Mouse (Mus musculus): ENCODE results near the gene Cox4i2. TPM values are rescaled to one million over a fixed set of nuclear protein-coding genes. Genes with fewer than 3 reads are reported as not detected.
A peak's percentile ranks its signal among the peaks of the same experiment; 100 is the strongest.

Cox4i2 gene
- polyA plus RNA-seq, 1 experiment from 2014 or later, result 5.8 TPM

DNA sequence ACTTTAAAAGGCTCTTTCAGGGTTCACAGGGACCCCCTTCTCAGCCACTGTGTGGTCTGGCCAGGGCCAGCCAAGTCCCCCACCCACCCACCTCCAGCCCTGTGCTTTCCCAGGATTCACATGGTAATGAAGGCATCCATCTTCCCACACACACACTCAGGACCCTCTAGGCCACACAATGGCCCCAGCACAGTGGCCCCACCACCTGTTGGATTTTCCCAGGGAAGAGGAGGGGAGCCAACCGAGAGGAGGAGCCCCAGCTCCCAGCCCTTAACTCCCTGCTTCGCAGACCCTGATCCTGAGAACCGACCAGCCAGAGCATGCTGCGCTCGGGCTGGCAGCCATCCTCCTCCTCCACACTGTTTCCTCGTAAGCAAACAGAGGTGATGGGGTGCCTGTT is 35.9 kb upstream of the Cox4i2 start:
- H3K9ac ChIP-seq, result no peak overlapping the region
- H3K36me3 ChIP-seq (replicated peaks; ENCODE audit: control insufficient read depth, insufficient read depth), result no peaks in the 10 kb centered on the region
- H3K27ac ChIP-seq, result peak overlapping the region; percentile 67
- H3K4me2 ChIP-seq (replicated peaks), result no peak overlapping the region; the same call in 1 of the 2 replicates
- ATAC-seq (ENCODE audit: low FRiP score) (peak; percentile 88), DNase-seq (ENCODE audit: low spot score) (no peak)
- 10% methylated on average over 6 of the region's 6 CpGs for WGBS
- 0 out of 2 replicates have a peak, but pooled peaks cover 10% of the 10 kb centered on the region for H3K4me1 ChIP-seq (replicated peaks; ENCODE audit: control insufficient read depth, insufficient read depth, low read length)
- no peak overlapping the region for H3K4me3 ChIP-seq (replicated peaks; ENCODE audit: low read length)
- no peaks in the 10 kb centered on the region for H3K9me3 ChIP-seq (ENCODE audit: control insufficient read depth, low read length)
- no peaks in the 10 kb centered on the region for H3K27me3 ChIP-seq (ENCODE audit: control insufficient read depth, insufficient read depth, low read length)

DNA sequence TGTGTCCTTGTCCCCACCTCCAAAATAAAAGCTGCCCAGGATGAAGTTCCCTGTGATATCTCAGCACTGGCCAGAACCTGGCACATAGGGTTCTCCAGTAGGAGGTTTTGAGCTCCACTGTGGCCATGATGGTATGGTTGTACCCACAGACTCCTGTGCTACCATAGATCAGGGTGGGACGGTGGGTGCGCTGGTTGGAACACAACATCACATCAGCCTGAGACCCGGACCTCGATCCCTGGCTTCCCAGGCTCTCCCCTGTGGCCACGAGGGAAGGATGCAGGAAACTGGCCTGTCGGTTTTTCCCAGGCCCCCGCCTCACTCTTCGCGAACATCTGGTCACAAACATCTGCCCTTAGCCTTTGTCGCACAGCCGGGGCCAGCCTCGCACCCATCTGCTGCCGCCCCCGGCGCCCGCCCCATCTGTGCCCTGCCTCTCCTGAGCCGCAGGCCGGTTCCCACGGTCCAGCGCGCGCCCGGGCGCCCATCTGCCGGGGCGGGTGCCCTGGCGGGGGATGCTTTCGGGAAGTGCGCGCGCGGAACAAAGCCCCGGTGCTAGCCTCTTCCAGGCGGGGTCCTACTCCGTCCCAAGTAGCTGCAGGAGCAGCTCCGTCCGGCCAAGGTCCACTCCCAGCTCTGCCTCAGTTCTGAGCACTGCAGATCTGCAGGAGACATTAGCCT is 30.2 kb upstream of the Cox4i2 start:
- 2% methylated on average over 37 of the region's 37 CpGs for WGBS
- H3K4me2 ChIP-seq (replicated peaks), result peak overlapping the region; percentile 59
- peak overlapping the region; percentile 24 for H3K4me3 ChIP-seq (replicated peaks; ENCODE audit: low read length)
- H3K9ac ChIP-seq, result peak overlapping the region; percentile 46
- ATAC-seq (ENCODE audit: low FRiP score) (peak; percentile 77), DNase-seq (ENCODE audit: low spot score) (no peak)
- H3K9me3 ChIP-seq (ENCODE audit: control insufficient read depth, low read length), result no peaks in the 10 kb centered on the region
- H3K27me3 ChIP-seq (ENCODE audit: control insufficient read depth, insufficient read depth, low read length), result no peaks in the 10 kb centered on the region
- H3K4me1 ChIP-seq (replicated peaks; ENCODE audit: control insufficient read depth, insufficient read depth, low read length), result peaks cover 14% of the 10 kb centered on the region
- no peaks in the 10 kb centered on the region for H3K36me3 ChIP-seq (replicated peaks; ENCODE audit: control insufficient read depth, insufficient read depth)
- H3K27ac ChIP-seq, result no peak overlapping the region

DNA sequence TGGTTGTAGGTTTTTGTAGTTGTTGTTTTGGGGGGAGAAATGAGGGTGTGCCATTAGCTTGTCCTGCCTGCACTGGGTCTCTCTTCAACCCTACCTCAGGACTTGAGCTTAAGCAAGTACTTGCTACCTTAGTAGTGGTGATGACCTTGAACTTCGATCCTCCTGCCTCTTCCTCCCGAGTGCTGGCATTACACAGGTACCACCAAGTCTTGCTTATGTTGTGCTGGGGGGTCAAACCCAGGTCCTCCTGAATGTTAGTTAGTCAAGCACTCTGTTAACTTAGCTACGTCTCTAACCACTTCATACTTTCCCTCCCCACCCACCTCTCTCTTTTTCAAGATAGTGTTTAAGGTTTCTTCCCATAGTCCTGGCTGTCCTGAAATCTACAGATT is 29.6 kb upstream of the Cox4i2 start:
- H3K4me3 ChIP-seq (replicated peaks; ENCODE audit: low read length), result peak overlapping the region; percentile 24; the same call in 1 of the 2 replicates
- DNase-seq (ENCODE audit: low spot score), result no peak
- WGBS, result 67% methylated on average over 3 of the region's 3 CpGs
- H3K4me2 ChIP-seq (replicated peaks), result peak overlapping the region; percentile 59
- no peaks in the 10 kb centered on the region for H3K27me3 ChIP-seq (ENCODE audit: control insufficient read depth, insufficient read depth, low read length)
- no peak for ATAC-seq (ENCODE audit: low FRiP score)
- peaks cover 11% of the 10 kb centered on the region for H3K4me1 ChIP-seq (replicated peaks; ENCODE audit: control insufficient read depth, insufficient read depth, low read length)
- no peak overlapping the region for H3K27ac ChIP-seq
- H3K9me3 ChIP-seq (ENCODE audit: control insufficient read depth, low read length), result no peaks in the 10 kb centered on the region
- H3K9ac ChIP-seq, result no peak overlapping the region; the same call in 1 of the 2 replicates
- no peaks in the 10 kb centered on the region for H3K36me3 ChIP-seq (replicated peaks; ENCODE audit: control insufficient read depth, insufficient read depth)

DNA sequence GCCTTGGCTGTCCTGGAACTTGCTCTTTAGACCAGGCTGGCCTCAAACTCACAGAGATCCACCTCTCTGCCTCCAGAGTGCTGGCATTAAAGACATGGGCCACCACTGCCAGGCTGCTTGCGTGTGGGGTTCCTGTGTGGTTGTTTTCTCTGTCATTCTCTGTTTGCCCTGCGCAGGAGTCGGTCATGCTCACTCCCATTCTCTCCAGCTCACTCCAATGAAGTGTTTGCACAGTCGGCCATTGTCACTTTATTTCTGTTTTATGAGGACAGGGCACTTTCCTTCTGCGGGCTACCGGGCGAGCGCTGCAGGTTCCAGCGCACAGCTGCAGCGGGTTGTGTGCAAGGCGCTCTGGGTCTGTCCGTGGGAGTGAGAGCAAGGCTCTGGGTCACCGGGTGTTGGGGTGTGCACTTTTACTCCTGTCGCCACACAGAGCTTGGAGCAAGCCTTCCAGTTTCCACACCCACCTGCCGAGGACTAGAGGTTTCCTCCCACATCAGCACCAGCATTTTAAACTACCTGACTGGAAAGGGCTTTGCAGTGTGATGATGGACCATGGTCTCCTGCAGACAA is 28.7 kb upstream of the Cox4i2 start:
- DNase-seq (ENCODE audit: low spot score), result no peak
- 58% methylated on average over 15 of the region's 15 CpGs for WGBS

DNA sequence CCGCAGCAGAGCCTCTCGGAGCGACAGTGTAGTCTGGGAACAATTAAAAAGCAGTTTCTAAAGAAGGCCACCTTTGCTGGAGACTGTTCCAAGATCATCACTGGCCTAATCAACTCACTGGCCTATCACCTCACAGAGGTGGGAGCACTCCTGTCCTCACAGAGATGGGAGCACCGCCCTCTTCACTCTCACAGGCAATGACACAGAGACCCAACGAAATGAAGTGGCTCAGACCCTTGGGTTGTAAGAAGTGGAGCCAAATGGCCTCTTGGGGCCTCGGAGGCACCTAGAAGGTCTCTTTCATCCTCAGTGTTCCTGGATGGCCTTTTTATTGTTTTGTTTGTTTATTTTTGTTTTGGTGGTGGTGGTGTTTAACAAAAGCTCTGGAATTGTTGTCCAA is 27.8 kb upstream of the Cox4i2 start:
- Histone ChIP-seq H3K27me3 (ENCODE audit: control insufficient read depth, insufficient read depth, low read length) (no peaks in the 10 kb centered on the region), H3K9me3 (ENCODE audit: control insufficient read depth, low read length) (no peaks in the 10 kb centered on the region), H3K4me2 (replicated peaks) (no peak overlapping the region), H3K4me3 (replicated peaks; ENCODE audit: low read length) (no peak overlapping the region), H3K36me3 (replicated peaks; ENCODE audit: control insufficient read depth, insufficient read depth) (no peaks in the 10 kb centered on the region), H3K27ac (no peak overlapping the region), H3K4me1 (replicated peaks; ENCODE audit: control insufficient read depth, insufficient read depth, low read length) (peaks cover 15% of the 10 kb centered on the region), H3K9ac (no peak overlapping the region)
- DNase-seq (ENCODE audit: low spot score) (no peak), ATAC-seq (ENCODE audit: low FRiP score) (no peak)
- 95% methylated on average over 6 of the region's 6 CpGs for WGBS

More for the DNA sequence above, 28.7 kb upstream of the Cox4i2 start:
- Histone ChIP-seq H3K36me3 (replicated peaks; ENCODE audit: control insufficient read depth, insufficient read depth) (no peaks in the 10 kb centered on the region), H3K9ac (no peak overlapping the region), H3K4me3 (replicated peaks; ENCODE audit: low read length) (no peak overlapping the region), H3K4me2 (replicated peaks) (no peak overlapping the region), H3K9me3 (ENCODE audit: control insufficient read depth, low read length) (no peaks in the 10 kb centered on the region), H3K4me1 (replicated peaks; ENCODE audit: control insufficient read depth, insufficient read depth, low read length) (peaks cover 15% of the 10 kb centered on the region), H3K27ac (no peak overlapping the region), H3K27me3 (ENCODE audit: control insufficient read depth, insufficient read depth, low read length) (no peaks in the 10 kb centered on the region)
- ATAC-seq (ENCODE audit: low FRiP score), result no peak

DNA sequence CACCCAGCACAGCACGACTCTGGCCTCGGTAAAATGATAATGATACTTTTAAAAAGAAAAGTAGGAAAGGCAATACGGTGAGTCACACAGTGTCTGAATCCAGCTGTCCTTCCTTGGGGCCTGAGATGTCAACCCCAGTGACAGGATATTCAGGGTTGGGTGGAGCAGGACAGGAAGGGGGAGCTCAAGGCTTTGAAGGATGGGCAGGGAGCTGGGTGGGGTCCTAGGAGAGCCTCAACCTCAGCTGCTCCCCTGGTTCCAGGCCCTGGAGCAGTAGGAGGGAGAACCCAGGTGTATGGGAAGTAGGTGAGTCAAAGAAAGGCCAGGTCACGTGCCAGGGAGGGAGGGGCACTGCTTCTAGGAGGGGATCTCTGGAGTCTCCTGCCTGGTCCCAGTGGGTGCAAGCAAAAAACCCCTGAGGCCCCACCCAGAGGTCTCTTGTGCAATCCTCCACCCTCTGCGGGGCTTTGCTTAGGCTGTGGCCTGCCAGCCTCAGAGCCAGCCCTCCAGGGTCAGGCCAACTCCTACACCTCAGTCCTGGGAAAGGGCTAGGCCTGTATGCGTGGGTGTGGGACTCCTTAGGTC is 27.1 kb upstream of the Cox4i2 start:
- Histone ChIP-seq H3K27ac (no peak overlapping the region), H3K9me3 (ENCODE audit: control insufficient read depth, low read length) (no peaks in the 10 kb centered on the region), H3K4me1 (replicated peaks; ENCODE audit: control insufficient read depth, insufficient read depth, low read length) (peaks cover 15% of the 10 kb centered on the region), H3K4me3 (replicated peaks; ENCODE audit: low read length) (no peak overlapping the region), H3K27me3 (ENCODE audit: control insufficient read depth, insufficient read depth, low read length) (no peaks in the 10 kb centered on the region), H3K4me2 (replicated peaks) (no peak overlapping the region), H3K9ac (no peak overlapping the region), H3K36me3 (replicated peaks; ENCODE audit: control insufficient read depth, insufficient read depth) (no peaks in the 10 kb centered on the region)
- 69% methylated on average over 5 of the region's 6 CpGs for WGBS
- ATAC-seq (ENCODE audit: low FRiP score) (no peak), DNase-seq (ENCODE audit: low spot score) (no peak)

DNA sequence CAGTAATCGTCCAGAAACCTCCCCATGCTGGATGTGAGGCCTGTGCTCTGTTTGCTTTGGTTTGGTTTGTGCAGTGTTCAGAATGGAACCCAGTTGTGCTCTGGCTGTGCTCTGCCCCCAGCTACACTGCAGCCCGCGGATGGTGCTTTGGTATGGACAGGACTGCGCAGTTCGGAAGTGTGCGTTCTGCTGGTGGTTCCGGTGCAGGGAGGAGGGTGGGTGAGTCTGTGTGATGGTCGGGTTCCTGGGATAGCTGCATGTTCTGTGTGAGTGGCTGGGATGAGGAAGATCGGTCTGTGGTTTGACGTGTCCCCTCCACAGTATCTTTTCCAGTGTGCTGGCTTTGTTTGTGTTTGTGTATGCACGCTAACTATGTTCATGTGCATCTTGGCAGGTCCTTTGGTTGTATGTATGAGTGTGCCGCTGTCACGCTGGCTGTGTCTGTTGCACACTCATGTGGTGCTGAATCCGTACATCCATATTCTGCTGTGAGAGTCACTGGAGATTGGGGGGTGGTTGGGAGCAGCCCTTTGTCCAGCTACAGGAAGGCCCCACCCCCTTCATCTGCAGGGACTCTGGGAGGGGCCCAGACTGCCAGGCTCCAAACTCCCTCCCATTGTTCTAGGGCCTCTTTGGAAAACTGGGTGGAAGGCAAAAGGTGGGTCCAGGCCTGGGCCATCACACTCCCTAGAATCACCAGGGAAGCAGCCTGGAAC is 26.0 kb upstream of the Cox4i2 start:
- 81% methylated on average over 14 of the region's 14 CpGs for WGBS
- no peak overlapping the region for H3K4me2 ChIP-seq (replicated peaks)
- H3K4me1 ChIP-seq (replicated peaks; ENCODE audit: control insufficient read depth, insufficient read depth, low read length), result peaks cover 15% of the 10 kb centered on the region
- peak overlapping the region; percentile 7; the same call in 1 of the 2 replicates for H3K27ac ChIP-seq
- H3K27me3 ChIP-seq (ENCODE audit: control insufficient read depth, insufficient read depth, low read length), result no peaks in the 10 kb centered on the region
- H3K36me3 ChIP-seq (replicated peaks; ENCODE audit: control insufficient read depth, insufficient read depth), result no peaks in the 10 kb centered on the region
- no peak overlapping the region for H3K9ac ChIP-seq
- no peak for DNase-seq (ENCODE audit: low spot score)
- no peak overlapping the region for H3K4me3 ChIP-seq (replicated peaks; ENCODE audit: low read length)
- no peak for ATAC-seq (ENCODE audit: low FRiP score)
- no peaks in the 10 kb centered on the region for H3K9me3 ChIP-seq (ENCODE audit: control insufficient read depth, low read length)

DNA sequence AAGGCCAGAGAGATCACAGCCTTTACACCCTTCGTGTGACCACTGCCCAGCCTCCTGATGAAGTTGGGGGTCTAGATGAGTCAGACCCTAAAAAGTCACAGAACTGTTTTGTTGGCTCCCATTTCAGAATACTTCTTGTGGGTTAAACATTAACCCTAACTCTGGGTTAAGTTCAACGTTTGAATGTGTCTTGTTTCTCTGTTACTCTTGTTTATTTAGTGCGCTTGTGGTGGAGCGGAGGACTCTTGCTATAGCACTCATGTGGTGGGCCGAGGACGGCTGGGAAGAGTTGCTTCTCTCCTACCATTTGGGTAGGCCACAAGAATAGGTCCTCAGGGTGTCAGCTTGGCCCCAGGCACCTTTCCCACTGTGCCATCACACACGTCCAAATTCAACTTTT is 25.4 kb upstream of the Cox4i2 start:
- no peak overlapping the region for H3K4me3 ChIP-seq (replicated peaks; ENCODE audit: low read length)
- no peaks in the 10 kb centered on the region for H3K9me3 ChIP-seq (ENCODE audit: control insufficient read depth, low read length)
- ATAC-seq (ENCODE audit: low FRiP score) (no peak), DNase-seq (ENCODE audit: low spot score) (no peak)
- H3K36me3 ChIP-seq (replicated peaks; ENCODE audit: control insufficient read depth, insufficient read depth), result no peaks in the 10 kb centered on the region
- H3K27me3 ChIP-seq (ENCODE audit: control insufficient read depth, insufficient read depth, low read length), result no peaks in the 10 kb centered on the region
- no peak overlapping the region for H3K4me2 ChIP-seq (replicated peaks)
- 0 out of 2 replicates have a peak overlapping the region, but pooled peaks have one; percentile 6 for H3K27ac ChIP-seq
- 82% methylated on average over 7 of the region's 7 CpGs for WGBS
- H3K9ac ChIP-seq, result no peak overlapping the region
- peaks cover 13% of the 10 kb centered on the region for H3K4me1 ChIP-seq (replicated peaks; ENCODE audit: control insufficient read depth, insufficient read depth, low read length)

DNA sequence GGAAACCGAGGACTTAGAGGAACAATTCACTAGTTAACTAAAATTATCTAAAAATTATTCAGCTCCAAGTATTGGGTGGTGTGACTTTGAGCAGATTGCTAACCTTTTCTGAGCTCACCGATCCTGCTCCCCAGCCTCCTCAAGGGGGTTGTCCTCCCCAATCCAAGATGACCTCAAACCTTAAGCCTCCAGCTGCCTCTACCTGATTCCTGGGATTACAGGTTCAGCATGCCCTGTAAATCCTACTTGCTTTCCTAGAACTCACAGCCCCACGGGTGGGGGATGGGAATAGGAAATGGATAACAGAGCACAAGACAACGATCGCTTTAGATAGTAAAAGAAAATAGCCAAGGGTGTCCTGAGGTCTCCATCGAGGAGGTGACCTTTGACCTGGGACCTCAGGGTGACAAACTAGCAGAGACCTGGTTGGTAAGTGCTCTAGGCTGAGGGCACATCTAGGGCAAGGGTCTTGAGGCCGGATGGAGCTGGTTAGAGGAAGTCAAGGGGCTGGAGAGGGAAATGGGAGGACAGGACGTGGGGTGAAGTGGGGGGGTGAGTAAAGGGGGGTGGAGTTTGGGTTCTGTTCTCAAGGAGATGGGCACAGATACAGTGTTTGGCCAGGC is 24.8 kb upstream of the Cox4i2 start:
- no peak for DNase-seq (ENCODE audit: low spot score)
- peak; percentile 26; the same call in 1 of the 2 replicates for ATAC-seq (ENCODE audit: low FRiP score)
- no peaks in the 10 kb centered on the region for H3K27me3 ChIP-seq (ENCODE audit: control insufficient read depth, insufficient read depth, low read length)
- H3K9me3 ChIP-seq (ENCODE audit: control insufficient read depth, low read length), result no peaks in the 10 kb centered on the region
- H3K4me1 ChIP-seq (replicated peaks; ENCODE audit: control insufficient read depth, insufficient read depth, low read length), result peaks cover 11% of the 10 kb centered on the region
- WGBS, result 61% methylated on average over 8 of the region's 8 CpGs
- H3K36me3 ChIP-seq (replicated peaks; ENCODE audit: control insufficient read depth, insufficient read depth), result no peaks in the 10 kb centered on the region
- H3K27ac ChIP-seq, result 0 out of 2 replicates have a peak overlapping the region, but pooled peaks have one; percentile 3
- no peak overlapping the region for H3K4me3 ChIP-seq (replicated peaks; ENCODE audit: low read length)
- H3K9ac ChIP-seq, result no peak overlapping the region
- no peak overlapping the region for H3K4me2 ChIP-seq (replicated peaks)

Measured in hindbrain, embryonic 14.5 days (tissue).